Mouse (Mus musculus): ENCODE data around the gene Gm14137. TPM values are rescaled to one million over a fixed set of nuclear protein-coding genes. Genes with fewer than 3 reads are reported as not detected.

The Gm14137 gene
- not detected in 2 replicates for polyA plus RNA-seq (2012; rRNA removed)

- no peak for DNase-seq (ENCODE audit: low spot score)
Measured at GRCm38 (mm10) chr2:119173991-119174651, at the start of gene Gm14137. Gene Gm14137 (plus strand): TSS chr2:119174509.

- DNase-seq (ENCODE audit: low spot score) = no peak
Measured at GRCm38 (mm10) chr2:119136346-119136898, 37.9 kb upstream of the Gm14137 start.

DNA sequence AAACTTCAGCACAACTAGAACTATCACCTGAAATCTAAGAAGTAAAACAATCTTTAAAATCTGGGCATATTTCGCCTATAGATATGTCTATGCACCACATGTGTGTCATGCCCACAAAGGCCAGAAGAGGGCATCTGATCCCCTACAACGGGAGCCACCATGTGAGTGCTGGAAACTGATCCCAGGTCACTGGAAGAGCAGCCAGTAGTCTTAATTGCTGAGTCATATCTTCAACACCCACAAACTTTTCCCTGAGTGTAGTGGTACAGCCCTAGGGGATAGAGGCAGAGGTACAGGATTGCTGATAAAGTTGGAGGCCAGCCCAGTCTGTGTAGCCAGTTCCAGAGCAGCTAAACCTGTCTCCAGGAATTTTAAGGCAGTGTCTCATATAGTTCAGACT lies 29.1 kb upstream of the Gm14137 start:
- DNase-seq (ENCODE audit: low spot score) = no peak

DNA sequence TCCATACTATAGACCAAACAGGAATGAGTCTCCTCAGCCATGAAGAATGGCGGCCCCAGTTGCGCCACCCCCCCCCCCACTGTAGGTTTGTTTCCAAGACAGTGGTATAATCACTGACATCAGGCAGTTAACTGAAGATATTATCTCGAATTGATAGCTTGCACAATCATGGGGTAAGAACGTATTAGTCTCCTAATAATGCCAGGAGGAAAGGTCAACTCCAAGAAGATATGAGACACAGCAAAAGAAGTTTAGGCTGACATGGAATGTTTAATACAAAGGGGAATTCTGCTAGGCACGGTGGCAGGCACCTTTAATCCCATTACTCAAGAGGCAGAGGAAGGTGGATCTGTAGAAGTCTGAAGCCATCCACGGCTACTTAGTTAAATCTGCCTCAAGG lies 27.9 kb upstream of the Gm14137 start:
- DNase-seq (ENCODE audit: low spot score) = no peak

DNA sequence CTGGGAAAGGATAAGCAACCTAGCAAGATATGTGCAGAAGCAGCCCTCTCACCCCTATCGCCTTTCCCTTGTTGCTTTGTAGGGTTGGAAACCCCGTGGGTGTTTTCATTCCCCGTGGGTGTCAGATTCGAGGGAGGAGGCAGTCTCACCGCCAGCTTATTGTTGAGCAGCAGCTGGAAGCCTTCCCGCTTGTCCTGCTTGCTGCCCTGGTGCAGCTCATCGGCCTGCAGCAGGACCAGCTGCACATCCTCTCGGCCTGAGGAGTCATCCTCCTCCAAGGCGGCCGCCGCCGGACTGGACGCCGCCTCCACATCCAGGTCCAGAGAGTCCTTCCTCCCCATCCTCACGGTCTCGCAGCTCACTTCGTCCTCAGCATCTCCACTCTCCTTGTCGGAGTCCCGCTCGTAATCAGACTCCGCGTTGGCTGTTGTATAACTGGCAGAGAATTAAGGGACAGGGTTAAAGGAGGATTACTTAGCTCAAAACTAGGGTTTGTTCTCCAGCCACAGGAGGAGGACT lies 27.1 kb upstream of the Gm14137 start:
- DNase-seq (ENCODE audit: low spot score) = no peak

- no peak for DNase-seq (ENCODE audit: low spot score)
Measured at GRCm38 (mm10) chr2:119147775-119148174, 26.5 kb upstream of the Gm14137 start.

DNA sequence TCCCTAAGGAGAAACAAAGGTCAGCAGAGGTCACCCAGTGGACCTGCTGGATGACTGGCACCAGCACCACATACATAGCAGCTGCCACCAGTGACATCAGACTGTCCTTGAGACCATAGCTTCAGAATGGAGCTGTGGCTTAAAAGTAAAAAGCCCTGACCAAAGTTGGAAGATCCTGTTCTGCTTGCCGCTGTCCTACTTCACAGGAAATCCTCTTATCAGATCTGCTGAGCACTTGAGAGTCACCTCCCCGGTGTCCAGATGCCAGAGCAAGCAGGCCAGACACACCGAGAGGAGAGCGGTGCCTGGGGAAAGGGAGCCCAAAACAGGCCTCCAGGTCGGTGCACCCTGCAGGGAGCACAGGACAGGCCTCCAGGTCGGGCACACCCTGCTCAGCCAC lies 22.1 kb upstream of the Gm14137 start:
- no peak for DNase-seq (ENCODE audit: low spot score)

- DNase-seq (ENCODE audit: low spot score) = no peak
Measured at GRCm38 (mm10) chr2:119154683-119155082, 19.6 kb upstream of the Gm14137 start.

DNA sequence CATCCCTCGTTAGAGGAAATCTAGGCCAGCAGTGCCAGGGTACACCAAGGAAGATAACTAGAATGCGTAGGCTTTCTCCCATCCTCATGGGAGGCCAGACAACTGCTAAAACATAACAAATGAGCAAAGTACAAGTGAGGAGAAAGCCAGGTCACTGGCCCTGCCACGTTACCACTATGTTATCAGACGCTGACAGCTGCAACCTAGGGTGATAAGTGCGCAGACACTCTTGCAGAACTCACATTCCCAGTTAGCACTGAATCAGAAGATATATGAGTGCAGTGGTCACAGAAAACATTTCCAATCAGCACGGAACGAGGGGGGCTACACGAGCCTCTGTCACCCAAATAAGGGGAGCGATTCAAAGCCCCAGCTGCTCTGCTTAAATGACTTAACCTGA lies 18.9 kb upstream of the Gm14137 start:
- no peak for DNase-seq (ENCODE audit: low spot score)

DNA sequence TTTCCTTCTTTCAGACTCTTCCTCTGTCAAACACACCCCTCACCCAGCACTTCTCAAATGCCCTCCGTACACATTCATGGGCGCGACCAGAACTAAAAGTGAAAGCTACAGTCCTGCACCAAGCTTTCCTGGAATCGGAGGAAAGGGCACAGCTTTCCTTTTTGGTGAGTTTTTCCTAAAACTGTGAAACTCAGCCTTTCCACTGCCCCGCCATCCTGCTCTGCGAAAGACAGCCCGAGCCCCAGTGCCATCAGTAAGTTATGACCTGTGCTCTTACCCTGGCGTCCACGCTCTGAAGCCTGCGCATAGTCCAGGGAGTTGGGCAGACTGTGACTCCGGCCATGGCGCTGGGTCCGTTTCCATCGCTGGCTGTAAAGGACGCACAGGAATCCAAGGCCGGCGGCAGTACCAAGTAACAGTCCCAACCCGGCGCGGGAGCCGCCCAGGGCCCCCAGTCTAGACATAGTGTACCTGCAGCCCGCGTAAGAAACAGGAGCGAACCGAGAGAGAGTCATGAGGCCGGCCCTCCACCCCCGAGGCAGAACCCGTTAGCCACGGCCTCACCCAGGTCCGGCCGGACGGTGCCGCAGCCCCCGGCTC lies 18.1 kb upstream of the Gm14137 start:
- DNase-seq (ENCODE audit: low spot score) = no peak

GRCm38 (mm10) chr2:119156681-119157572 lies 17.4 kb upstream of the Gm14137 start, which contains the start of gene Rmdn3:
Gene Rmdn3 (minus strand): TSS chr2:119157034.
- DNase-seq (ENCODE audit: low spot score) = peak; percentile 80

GRCm38 (mm10) chr2:119157836-119158235 lies 16.5 kb upstream of the Gm14137 start:
- DNase-seq (ENCODE audit: low spot score) = no peak

DNA sequence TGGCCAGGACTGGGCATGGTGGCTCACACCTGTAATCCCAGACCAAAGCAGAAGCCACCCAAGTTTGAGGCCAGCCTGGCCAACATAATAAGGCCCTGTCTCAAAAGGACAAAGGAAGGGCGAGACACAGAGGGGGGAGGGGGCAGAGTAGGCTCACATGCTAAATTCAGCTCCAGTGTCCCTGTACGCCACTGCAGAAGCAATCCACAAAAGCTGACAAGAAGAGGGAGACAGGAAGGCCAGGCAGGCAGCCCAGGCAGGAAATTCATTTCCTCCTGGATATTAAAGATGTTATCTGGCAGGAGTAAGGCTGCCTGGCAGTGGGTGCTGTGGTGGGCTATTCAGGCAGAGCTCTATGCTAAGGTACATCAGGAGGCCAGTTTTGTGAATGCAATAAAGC lies 13.1 kb upstream of the Gm14137 start:
- no peak for DNase-seq (ENCODE audit: low spot score)

DNA sequence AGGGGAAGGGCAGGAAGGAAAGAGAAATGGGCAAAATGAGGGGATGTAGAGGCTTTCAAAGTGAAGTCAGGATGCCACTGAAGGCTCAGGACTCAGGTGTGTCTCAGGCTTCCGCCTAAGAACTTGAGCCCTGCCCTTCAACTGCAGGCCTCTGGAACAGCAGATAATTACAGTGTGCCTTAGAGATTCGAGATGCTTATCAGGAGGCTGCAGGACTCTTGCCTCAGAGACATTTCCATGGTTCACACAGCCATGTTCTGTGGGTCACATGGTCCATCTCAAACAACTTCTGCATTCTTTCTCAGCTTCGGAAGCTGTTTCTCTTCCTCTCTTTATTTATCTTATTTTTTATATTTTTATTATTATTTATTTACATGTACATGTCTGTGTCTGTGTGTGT lies 11.2 kb upstream of the Gm14137 start:
- no peak for DNase-seq (ENCODE audit: low spot score)

- DNase-seq (ENCODE audit: low spot score) = no peak
Measured at GRCm38 (mm10) chr2:119163999-119164398, 10.3 kb upstream of the Gm14137 start.

DNA sequence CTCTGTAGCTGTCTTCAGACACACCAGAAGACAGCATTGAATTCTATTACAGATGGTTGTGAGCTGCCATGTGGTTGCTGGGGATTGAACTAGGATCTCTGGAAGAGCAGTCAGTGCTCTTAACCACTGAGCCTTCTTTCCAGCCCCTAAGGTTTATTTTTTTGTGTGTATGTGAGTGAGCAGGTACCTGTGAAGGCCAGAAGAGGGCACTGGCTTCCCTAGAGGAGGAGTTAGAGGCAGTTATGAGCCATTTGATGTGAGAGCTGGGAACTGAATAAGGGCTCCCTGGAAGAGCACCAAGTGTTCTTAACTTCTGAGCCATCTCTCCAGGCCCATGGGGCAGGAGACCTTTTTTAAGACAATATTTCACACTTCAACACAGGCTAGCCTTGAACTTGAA lies 8.9 kb upstream of the Gm14137 start:
- no peak for DNase-seq (ENCODE audit: low spot score)

GRCm38 (mm10) chr2:119166901-119167865 lies 7.1 kb upstream of the Gm14137 start, which contains the start of gene Gchfr:
Gene Gchfr (plus strand): TSS chr2:119167773.
- DNase-seq (ENCODE audit: low spot score) = peak; percentile 56

DNA sequence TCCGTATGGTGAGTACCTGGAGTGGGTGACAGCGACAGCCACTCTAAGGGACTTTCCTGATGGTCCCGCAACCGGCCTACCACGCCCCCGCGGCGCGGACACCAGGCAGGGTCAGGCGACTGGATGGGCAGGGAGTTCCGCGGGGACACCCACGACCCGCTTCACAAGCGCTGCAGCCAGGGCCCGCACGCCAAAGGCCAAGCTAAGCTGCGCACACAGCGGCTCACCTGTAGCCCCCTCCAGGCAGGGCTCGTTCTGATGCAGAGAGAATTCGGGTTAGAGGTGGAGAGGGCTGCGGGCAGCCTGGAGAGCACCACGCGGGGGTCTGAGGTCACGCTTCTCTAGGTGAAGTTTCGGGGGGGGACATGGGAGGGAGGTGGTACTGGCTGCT lies 6.4 kb upstream of the Gm14137 start:
- DNase-seq (ENCODE audit: low spot score) = no peak

DNA sequence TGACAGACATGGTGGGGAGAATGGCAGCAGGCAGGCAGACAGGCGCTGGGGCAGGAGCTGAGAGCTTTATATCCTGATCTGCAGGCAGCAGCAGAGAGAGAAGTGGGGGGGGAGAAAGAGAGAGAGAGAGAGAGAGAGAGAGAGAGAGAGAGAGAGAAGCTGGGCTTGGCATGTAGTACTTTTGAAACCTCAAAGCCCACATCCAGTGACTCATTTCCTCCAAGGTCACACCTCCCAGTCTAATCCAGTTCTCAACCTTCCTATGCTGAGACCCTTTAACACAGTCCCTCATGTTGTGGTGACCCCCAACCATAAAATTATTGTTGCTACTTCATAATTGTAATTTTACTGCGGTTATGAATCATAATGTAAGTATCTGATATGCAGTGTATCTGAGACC lies 4.0 kb upstream of the Gm14137 start:
- DNase-seq (ENCODE audit: low spot score) = no peak

DNA sequence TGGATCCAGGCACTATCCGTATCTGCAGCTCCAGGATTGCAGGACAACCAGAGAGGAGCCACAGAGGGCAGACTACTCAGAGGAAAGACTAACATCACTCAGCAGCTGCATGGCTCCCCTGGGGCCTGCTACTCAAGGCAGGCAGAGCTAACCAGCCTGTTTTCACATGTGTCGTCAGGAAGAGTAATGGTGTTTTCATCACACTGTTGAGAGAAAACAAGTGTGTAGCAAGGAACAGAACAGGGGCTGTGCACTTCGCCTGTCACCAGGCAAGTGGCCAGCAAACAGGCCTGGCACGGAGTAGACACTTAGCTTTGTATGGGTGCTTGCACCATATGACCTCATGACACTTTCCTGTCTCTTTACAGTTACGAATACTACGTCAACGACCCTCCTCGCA lies 2.7 kb upstream of the Gm14137 start:
- no peak for DNase-seq (ENCODE audit: low spot score)

- DNase-seq (ENCODE audit: low spot score) = no peak
Measured at GRCm38 (mm10) chr2:119172446-119172845, 1.9 kb upstream of the Gm14137 start.
